Mouse (Mus musculus) liver, postnatal 0 days (tissue): Measurements from ENCODE around the gene Chd6.

Experiments
- CTCF ChIP-seq: sonication (generic); IDR thresholded peaks from 2 replicates; pipeline ENCODE4 v1.5.1; 2016; ENCODE audit warnings: antibody characterized with exemption, low read depth
- EP300 ChIP-seq: IDR thresholded peaks from 2 replicates; pipeline ENCODE4 v1.6.1; 2016; ENCODE audit warnings: antibody characterized with exemption, low read depth, mild to moderate bottlenecking

DNA sequence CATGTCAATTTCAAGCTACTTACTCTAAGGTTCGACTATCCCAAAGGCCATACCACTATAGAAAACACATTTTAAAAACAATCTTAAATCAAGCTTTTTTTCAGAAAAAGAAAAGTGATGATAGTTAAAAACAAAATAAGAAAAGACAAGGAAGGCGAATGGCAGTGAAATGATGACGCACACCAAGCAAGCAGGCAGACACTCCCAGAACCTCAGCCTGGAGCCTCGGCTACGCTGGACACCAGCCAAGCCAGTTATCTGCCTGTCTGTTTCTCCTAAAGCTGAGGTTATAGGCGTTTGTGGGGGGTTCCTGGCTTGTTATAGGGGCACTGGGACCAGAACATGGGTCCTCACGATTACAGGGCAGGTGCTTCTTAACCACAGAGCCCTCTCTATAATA is 76.5 kb downstream of the Chd6 start:
- TF ChIP-seq CTCF (no peak), EP300 (no peak)
